In the genomic region with DNA sequence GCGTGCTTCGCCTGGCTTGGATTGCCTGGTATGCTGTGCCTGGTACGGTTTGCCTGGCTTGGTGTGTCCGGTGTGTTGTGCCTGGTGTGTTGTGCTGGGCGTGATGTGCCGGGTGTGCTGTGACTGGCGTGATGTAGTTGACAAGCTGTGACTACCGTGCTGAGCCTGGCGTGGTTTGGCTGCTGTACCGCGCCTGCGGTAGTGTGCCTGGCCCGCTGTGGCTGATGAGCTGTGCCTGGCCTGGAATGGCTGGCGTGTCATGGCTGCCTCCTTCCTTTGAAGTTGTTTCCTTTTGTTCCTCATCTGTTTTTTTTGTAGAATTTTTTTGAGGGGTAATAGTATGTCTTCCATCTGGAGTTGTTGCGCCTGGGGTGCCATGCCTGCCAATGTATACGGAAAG, we compare ENCODE assay signal across 9 mouse cellular contexts. TPM values are rescaled to one million over a fixed set of nuclear protein-coding genes. Genes with fewer than 3 reads are reported as not detected.
DNase-seq lines count a peak whose midpoint lies in the region; ATAC-seq and TF ChIP-seq lines count a peak whose summit lies in the region.
"Had no signal": no experiment of that assay in that cellular context is flagged by ENCODE, and none has a peak within 500 bp of the region (broad histone marks: within the 10 kb centered on the region; RNA-seq: fewer than 3 reads in every experiment).

No protein-coding gene starts in this region.

- H3K9ac ChIP-seq in heart, embryonic 12.5 days = no peak overlapping the region
- H3K9ac ChIP-seq in limb, embryonic 11.5 days (ENCODE audit: low read length) = no peak overlapping the region

- peak overlapping the region; percentile 57; the same call in 1 of the 2 replicates for H3K4me2 ChIP-seq in heart, embryonic 12.5 days
- H3K4me2 ChIP-seq in limb, embryonic 11.5 days (ENCODE audit: low read depth, severe bottlenecking) = 0 out of 2 replicates have a peak overlapping the region, but pooled peaks have one; percentile 20

- H3K9me3 ChIP-seq in heart, embryonic 12.5 days (replicated peaks) = no peaks in the 10 kb centered on the region
- no peaks in the 10 kb centered on the region for H3K9me3 ChIP-seq in E14TG2a.4 (ENCODE audit: low read length)
- H3K9me3 ChIP-seq in forebrain, embryonic 10.5 days = no peaks in the 10 kb centered on the region
- no peaks in the 10 kb centered on the region for H3K9me3 ChIP-seq in limb, embryonic 11.5 days (ENCODE audit: control insufficient read depth, low read length)

- ATAC-seq in heart, embryonic 12.5 days (ENCODE audit: insufficient number of reproducible peaks, low FRiP score) = no peak
- ATAC-seq in limb, embryonic 11.5 days (ENCODE audit: insufficient number of reproducible peaks, low FRiP score, low TSS enrichment, low read depth) = no peak

- peaks cover 7% of the 10 kb centered on the region; the same call in 1 of the 2 replicates for H3K4me1 ChIP-seq in heart, embryonic 12.5 days (replicated peaks)
- H3K4me1 ChIP-seq in E14TG2a.4 (replicated peaks; ENCODE audit: low read depth, low read length) = peaks cover 29% of the 10 kb centered on the region
- peaks cover 25% of the 10 kb centered on the region for H3K4me1 ChIP-seq in forebrain, embryonic 10.5 days
- peaks cover 12% of the 10 kb centered on the region for H3K4me1 ChIP-seq in limb, embryonic 11.5 days (ENCODE audit: control insufficient read depth, insufficient read depth, low read length)

- intact Hi-C loops in gastrocnemius, postnatal 36 days (cut with DNase I) = no loop called here

- 62% methylated on average over 16 of the region's 16 CpGs for WGBS in heart, embryonic 12.5 days
- WGBS in forebrain, embryonic 10.5 days = 44% methylated on average over 16 of the region's 16 CpGs
- WGBS in limb, embryonic 11.5 days = 53% methylated on average over 16 of the region's 16 CpGs

- no peak for TF ChIP-seq CTCF in E14TG2a.4 (conservative IDR thresholded peaks at IDR 0.05; ENCODE audit: low read length)

- H3K36me3 ChIP-seq in heart, embryonic 12.5 days = no peaks in the 10 kb centered on the region
- no peaks in the 10 kb centered on the region for H3K36me3 ChIP-seq in E14TG2a.4 (ENCODE audit: insufficient read depth, low read length)
- H3K36me3 ChIP-seq in forebrain, embryonic 10.5 days (replicated peaks) = no peaks in the 10 kb centered on the region
- H3K36me3 ChIP-seq in limb, embryonic 11.5 days (ENCODE audit: control insufficient read depth, insufficient read depth, low read length) = no peaks in the 10 kb centered on the region

- no peak overlapping the region for H3K27ac ChIP-seq in heart, embryonic 12.5 days (ENCODE audit: poor library complexity, severe bottlenecking)
- peak overlapping the region; percentile 80 for H3K27ac ChIP-seq in forebrain, embryonic 10.5 days
- H3K27ac ChIP-seq in limb, embryonic 11.5 days (replicated peaks; ENCODE audit: low read depth, low read length) = 0 out of 2 replicates have a peak overlapping the region, but pooled peaks have one; percentile 21

- no peak for DNase-seq in heart, postnatal 4 days
- DNase-seq in forebrain, embryonic 10.5 days (ENCODE audit: extremely low spot score, low spot score) = no peak
- DNase-seq in limb, embryonic 11.5 days (ENCODE audit: low spot score) = no peak
- DNase-seq in thymus, adult 18-20 months = no peak
- DNase-seq in spleen, adult 18-20 months = no peak
- no peak for DNase-seq in gastrocnemius, postnatal 36 days

- H3K27me3 ChIP-seq in heart, embryonic 12.5 days (replicated peaks) = peaks cover 16% of the 10 kb centered on the region
- H3K27me3 ChIP-seq in E14TG2a.4 (ENCODE audit: insufficient read depth, low read length) = no peaks in the 10 kb centered on the region
- H3K27me3 ChIP-seq in forebrain, embryonic 10.5 days (ENCODE audit: poor library complexity, severe bottlenecking) = no peaks in the 10 kb centered on the region
- H3K27me3 ChIP-seq in limb, embryonic 11.5 days (ENCODE audit: control insufficient read depth, insufficient read depth, low read length) = no peaks in the 10 kb centered on the region

- no peak overlapping the region for H3K4me3 ChIP-seq in heart, embryonic 12.5 days
- peak overlapping the region; percentile 62 for H3K4me3 ChIP-seq in E14TG2a.4 (replicated peaks; ENCODE audit: low read length)
- H3K4me3 ChIP-seq in forebrain, embryonic 10.5 days = peak overlapping the region; percentile 36; the same call in 1 of the 2 replicates
- H3K4me3 ChIP-seq in limb, embryonic 11.5 days (ENCODE audit: low read depth, low read length) = no peak overlapping the region

RNA-seq across cellular contexts. Expression of a gene that starts 8.2 kb away (rescaled TPM):
- polyA plus RNA-seq in heart, embryonic 12.5 days (2016; fragmentation: Nextera tagmentation; extraction: Ambion mirVana) = 58.1 and 58.3 TPM in 2 replicates
- 10 to 100 TPM; 55.0 to 59.6 TPM for total RNA-seq in heart, postnatal 4 days (2021)
- polyA plus RNA-seq in forebrain, embryonic 10.5 days (2016; fragmentation: Nextera tagmentation; extraction: Ambion mirVana) = 40.1 and 40.8 TPM in 2 replicates
- 27.8 and 28.5 TPM in 2 replicates for polyA plus RNA-seq in limb, embryonic 11.5 days (2014; fragmentation: Nextera tagmentation; extraction: Ambion mirVana)
- 10 to 100 TPM; 51.6 to 57.0 TPM for total RNA-seq in gastrocnemius, postnatal 36 days (2021)

RNA-seq across cellular contexts. Expression of a gene that starts 14.7 kb away (rescaled TPM):
- 2.5 and 3.2 TPM in 2 replicates for polyA plus RNA-seq in heart, embryonic 12.5 days (2016; fragmentation: Nextera tagmentation; extraction: Ambion mirVana)
- under 1 TPM; 0.71 to 0.77 TPM for total RNA-seq in heart, postnatal 4 days (2021)
- 10.8 and 14.9 TPM in 2 replicates for polyA plus RNA-seq in forebrain, embryonic 10.5 days (2016; fragmentation: Nextera tagmentation; extraction: Ambion mirVana)
- polyA plus RNA-seq in limb, embryonic 11.5 days (2014; fragmentation: Nextera tagmentation; extraction: Ambion mirVana) = 3.4 and 4.3 TPM in 2 replicates
- not detected for total RNA-seq in gastrocnemius, postnatal 36 days (2021)

RNA-seq across cellular contexts. Expression of a gene that starts 22.5 kb away (rescaled TPM):
- polyA plus RNA-seq in heart, embryonic 12.5 days (2016; fragmentation: Nextera tagmentation; extraction: Ambion mirVana) = 12.1 and 13.3 TPM in 2 replicates
- 1 to 10 TPM; 5.6 to 6.0 TPM for total RNA-seq in heart, postnatal 4 days (2021)
- polyA plus RNA-seq in forebrain, embryonic 10.5 days (2016; fragmentation: Nextera tagmentation; extraction: Ambion mirVana) = 8.7 and 10.0 TPM in 2 replicates
- polyA plus RNA-seq in limb, embryonic 11.5 days (2014; fragmentation: Nextera tagmentation; extraction: Ambion mirVana) = 8.2 and 10.2 TPM in 2 replicates
- total RNA-seq in gastrocnemius, postnatal 36 days (2021) = under 1 TPM; 0.59 to 0.74 TPM

RNA-seq across cellular contexts. Expression of a gene that starts 54.0 kb away (rescaled TPM):
- polyA plus RNA-seq in heart, embryonic 12.5 days (2016; fragmentation: Nextera tagmentation; extraction: Ambion mirVana) = 1.0 and 1.1 TPM in 2 replicates
- total RNA-seq in heart, postnatal 4 days (2021) = under 1 TPM in 1 of 2 experiments, not detected in 1; 0.14 TPM
- 6.2 and 6.3 TPM in 2 replicates for polyA plus RNA-seq in forebrain, embryonic 10.5 days (2016; fragmentation: Nextera tagmentation; extraction: Ambion mirVana)
- polyA plus RNA-seq in limb, embryonic 11.5 days (2014; fragmentation: Nextera tagmentation; extraction: Ambion mirVana) = 13.6 and 13.9 TPM in 2 replicates
- total RNA-seq in gastrocnemius, postnatal 36 days (2021) = not detected
- total RNA-seq: layer of hippocampus, adult 8-10 months had no signal

Comparison
In these comparisons a context has a peak if more than half of its experiments do, and no peak if none do; other contexts are left out.
1. H3K4me3 ChIP-seq: peak in E14TG2a.4 (single experiment) and forebrain, embryonic 10.5 days (single experiment); none in heart, embryonic 12.5 days (single experiment) and limb, embryonic 11.5 days (single experiment).